Mouse (Mus musculus) spleen, adult 2 months (tissue): Measurements from ENCODE around the gene Esrrb.

Experiments used
- CTCF ChIP-seq: fragments of 200-500 bp; IDR thresholded peaks from 2 replicates; pipeline ENCODE4 v1.5.1; 2011; ENCODE audit warnings: mild to moderate bottlenecking, inconsistent platforms; ENCODE audit not compliant: insufficient read depth, insufficient read length, insufficient replicate concordance; ENCODE audit errors: extremely low read depth
- POLR2A ChIP-seq: fragments of 200-500 bp; IDR thresholded peaks from 2 replicates; pipeline ENCODE4 v1.6.1; 2011; ENCODE audit warnings: low read depth, low read length, inconsistent platforms

- TF ChIP-seq POLR2A (no peak), CTCF (no peak)
Measured at GRCm38 (mm10) chr12:86330684-86331083, 30.2 kb upstream of the Esrrb start.
